Mouse (Mus musculus) megakaryocyte, embryonic 14.5 days (primary cell): ENCODE data around the gene Depp1.

ENCODE experiments used
- FLI1 ChIP-seq: IDR thresholded peaks from 2 replicates; pipeline ENCODE4 v1.6.1; 2012; ENCODE audit warnings: low read length, inconsistent platforms, mixed read lengths
- GATA1 ChIP-seq: IDR thresholded peaks from 3 replicates; pipeline ENCODE4 v1.6.1; 2012; ENCODE audit warnings: mixed read lengths, low read length, inconsistent platforms, borderline replicate concordance

GRCm38 (mm10) chr6:116628539-116629171 lies 21.8 kb upstream of the Depp1 start, which contains the start of gene Zfp422:
- TF ChIP-seq GATA1 (no peak), FLI1 (no peak)
